Mouse (Mus musculus) lung, postnatal 10 days (tissue): Measurements from ENCODE around the gene Fam102b.

Source experiments
- DNase-seq: peaks from one replicate; pipeline ENCODE4 v3.0.0; 2021

The Fam102b gene

GRCm38 (mm10) chr3:109027515-109027987 lies at the start of gene Fam102b:
Gene Fam102b (minus strand): TSS chr3:109027607.
- peak; percentile 94 for DNase-seq

- peak; percentile 56 for DNase-seq
These were observed 35.6 kb upstream of the Fam102b start for GRCm38 (mm10) chr3:109062989-109063388.

- DNase-seq: no peak
These were observed 35.0 kb upstream of the Fam102b start for GRCm38 (mm10) chr3:109062391-109062790.

- DNase-seq: no peak
These were observed 32.5 kb upstream of the Fam102b start for GRCm38 (mm10) chr3:109059903-109060302.

GRCm38 (mm10) chr3:109051946-109052331 lies 24.5 kb upstream of the Fam102b start:
- DNase-seq: no peak

GRCm38 (mm10) chr3:109051056-109051945 lies 23.9 kb upstream of the Fam102b start:
- DNase-seq: peak; percentile 39

GRCm38 (mm10) chr3:109047707-109048283 lies 20.4 kb upstream of the Fam102b start:
- no peak for DNase-seq

- DNase-seq: no peak
These were observed 19.0 kb upstream of the Fam102b start for GRCm38 (mm10) chr3:109046428-109046827.

- DNase-seq: no peak
These were observed 16.0 kb upstream of the Fam102b start for GRCm38 (mm10) chr3:109043395-109043794.

- DNase-seq: no peak
These were observed 13.5 kb upstream of the Fam102b start for GRCm38 (mm10) chr3:109040908-109041307.

GRCm38 (mm10) chr3:109034411-109034810 lies 7.0 kb upstream of the Fam102b start:
- DNase-seq: no peak

GRCm38 (mm10) chr3:109032306-109032705 lies 4.9 kb upstream of the Fam102b start:
- DNase-seq: no peak

- no peak for DNase-seq
These were observed 4.2 kb upstream of the Fam102b start for GRCm38 (mm10) chr3:109031626-109032025.

- peak; percentile 53 for DNase-seq
These were observed 3.4 kb upstream of the Fam102b start for GRCm38 (mm10) chr3:109030817-109031216.

- DNase-seq: no peak
These were observed 2.3 kb upstream of the Fam102b start for GRCm38 (mm10) chr3:109029661-109030060.

- DNase-seq: peak; percentile 45
These were observed 376 bp downstream of the Fam102b start for GRCm38 (mm10) chr3:109026991-109027470.

- peak; percentile 48 for DNase-seq
These were observed 881 bp downstream of the Fam102b start for GRCm38 (mm10) chr3:109026462-109026990.

GRCm38 (mm10) chr3:109025579-109025978 lies 1.8 kb downstream of the Fam102b start:
- DNase-seq: peak; percentile 89

- DNase-seq: no peak
These were observed 4.3 kb downstream of the Fam102b start for GRCm38 (mm10) chr3:109023066-109023465.

GRCm38 (mm10) chr3:109021720-109022516 lies 5.5 kb downstream of the Fam102b start:
- peak; percentile 30 for DNase-seq

GRCm38 (mm10) chr3:109018336-109018735 lies 9.1 kb downstream of the Fam102b start:
- DNase-seq: no peak

GRCm38 (mm10) chr3:109012595-109012994 lies 14.8 kb downstream of the Fam102b start:
- DNase-seq: no peak
